Mouse (Mus musculus) midbrain, embryonic 16.5 days (tissue): Measurements from ENCODE around the gene Ush1g. TPM values are rescaled to one million over a fixed set of nuclear protein-coding genes. Genes with fewer than 3 reads are reported as not detected.

Experiments used
- ATAC-seq: fragments of 200-750 bp; cut with Nextera tagmentation; 2 replicates; pipeline ENCODE4 v1.8.0; 2017; ENCODE audit warnings: moderate TSS enrichment
- H3K27ac ChIP-seq: fragments of 300-500 bp; sonication (generic); 2 replicates; pipeline ENCODE4 v1.5.1; 2014; ENCODE audit warnings: mild to moderate bottlenecking, low read length, mixed read lengths
- H3K27me3 ChIP-seq: fragments of 300-500 bp; sonication (generic); 2 replicates; pipeline ENCODE4 v1.6.1; 2014; ENCODE audit warnings: low read depth, low read length, mixed read lengths; ENCODE audit not compliant: control insufficient read depth, insufficient read depth
- H3K36me3 ChIP-seq: fragments of 300-500 bp; sonication (generic); 2 replicates; pipeline ENCODE4 v1.6.1; 2014; ENCODE audit warnings: mild to moderate bottlenecking, low read length, moderate library complexity, mixed read lengths; ENCODE audit not compliant: control insufficient read depth, insufficient read depth
- H3K4me1 ChIP-seq: fragments of 300-500 bp; sonication (generic); 2 replicates; pipeline ENCODE4 v1.6.1; 2014; ENCODE audit warnings: mild to moderate bottlenecking, low read length, mixed read lengths; ENCODE audit not compliant: control insufficient read depth, insufficient read depth
- H3K4me2 ChIP-seq: fragments of 300-500 bp; sonication (generic); 2 replicates; pipeline ENCODE4 v1.6.1; 2014; ENCODE audit warnings: mild to moderate bottlenecking, low read length, mixed read lengths
- H3K4me3 ChIP-seq: fragments of 300-500 bp; sonication (generic); 2 replicates; pipeline ENCODE4 v1.5.1; 2014; ENCODE audit warnings: low read depth, mild to moderate bottlenecking, low read length, moderate library complexity, mixed read lengths
- H3K9ac ChIP-seq: fragments of 300-500 bp; sonication (generic); 2 replicates; pipeline ENCODE4 v1.6.1; 2014; ENCODE audit warnings: low read depth, low read length, mixed read lengths
- H3K9me3 ChIP-seq: fragments of 300-500 bp; sonication (generic); replicated peaks from 2 replicates; pipeline ENCODE4 v1.6.1; 2014; ENCODE audit warnings: mild to moderate bottlenecking, low read length, mixed read lengths; ENCODE audit not compliant: control insufficient read depth, poor library complexity, severe bottlenecking
- WGBS: fragments of 180-500 bp; shearing (Covaris S2); extraction: QIAGEN DNeasy Blood & Tissue Kit; methylation state at CpG from one replicate; pipeline ENCODE4 v1.1.7; 2014; 5-methylcytosine and 5-hydroxymethylcytosine counted together
- polyA plus RNA-seq: library from polyadenylated mRNA; unstranded; fragments of >200 nt; fragmentation: Nextera tagmentation; extraction: Ambion mirVana; gene quantifications from 2 replicates; pipeline ENCODE4 v1.2.1, GENCODE M21; 2015

Ush1g gene
- polyA plus RNA-seq, 1 experiment from 2014 or later = 0.10 TPM

- Histone ChIP-seq H3K9ac (no peak overlapping the region), H3K9me3 (no peaks in the 10 kb centered on the region), H3K4me3 (no peak overlapping the region), H3K4me2 (no peak overlapping the region), H3K4me1 (peaks cover 11% of the 10 kb centered on the region; the same call in 1 of the 2 replicates), H3K27ac (peak overlapping the region; percentile 55), H3K27me3 (no peaks in the 10 kb centered on the region), H3K36me3 (no peaks in the 10 kb centered on the region)
- WGBS = 79% methylated on average over 8 of the region's 8 CpGs
- ATAC-seq = peak; percentile 43; the same call in 1 of the 2 replicates
Observed at GRCm38 (mm10) chr11:115282295-115282694, 39.5 kb downstream of the Ush1g start.

- no peak overlapping the region for H3K27ac ChIP-seq
- no peak for ATAC-seq
- no peaks in the 10 kb centered on the region for H3K9me3 ChIP-seq
- WGBS = 84% methylated on average over 1 of the region's 1 CpGs
- no peak overlapping the region for H3K4me2 ChIP-seq
- H3K36me3 ChIP-seq = no peaks in the 10 kb centered on the region
- H3K27me3 ChIP-seq = no peaks in the 10 kb centered on the region
- H3K4me1 ChIP-seq = peaks cover 23% of the 10 kb centered on the region
- H3K4me3 ChIP-seq = no peak overlapping the region
- H3K9ac ChIP-seq = no peak overlapping the region
Observed at GRCm38 (mm10) chr11:115279726-115280125, 42.1 kb downstream of the Ush1g start.

GRCm38 (mm10) chr11:115278176-115278575 lies 43.7 kb downstream of the Ush1g start:
- 65% methylated on average over 6 of the region's 6 CpGs for WGBS
- no peak overlapping the region for H3K9ac ChIP-seq
- H3K4me2 ChIP-seq = peak overlapping the region; percentile 62; the same call in 1 of the 2 replicates
- H3K9me3 ChIP-seq = no peaks in the 10 kb centered on the region
- ATAC-seq = no peak
- H3K36me3 ChIP-seq = no peaks in the 10 kb centered on the region
- no peak overlapping the region for H3K4me3 ChIP-seq
- H3K27ac ChIP-seq = no peak overlapping the region
- peaks cover 23% of the 10 kb centered on the region for H3K4me1 ChIP-seq
- no peaks in the 10 kb centered on the region for H3K27me3 ChIP-seq

GRCm38 (mm10) chr11:115277604-115277975 lies 44.3 kb downstream of the Ush1g start:
- Histone ChIP-seq H3K4me2 (peak overlapping the region; percentile 62), H3K4me1 (peaks cover 23% of the 10 kb centered on the region), H3K27me3 (no peaks in the 10 kb centered on the region), H3K4me3 (peak overlapping the region; percentile 56), H3K27ac (peak overlapping the region; percentile 88), H3K9me3 (no peaks in the 10 kb centered on the region), H3K9ac (peak overlapping the region; percentile 71), H3K36me3 (no peaks in the 10 kb centered on the region)
- no peak for ATAC-seq
- WGBS = 22% methylated on average over 7 of the region's 7 CpGs

GRCm38 (mm10) chr11:115276780-115277603 lies 44.8 kb downstream of the Ush1g start, which contains the start of gene Fdxr:
Gene Fdxr (minus strand): TSS chr11:115277050.
- Histone ChIP-seq H3K36me3 (peaks cover 1% of the 10 kb centered on the region; the same call in 1 of the 2 replicates), H3K27me3 (no peaks in the 10 kb centered on the region), H3K9me3 (no peaks in the 10 kb centered on the region), H3K4me2 (peak within 1 kb of the TSS; percentile 71), H3K27ac (peak within 1 kb of the TSS; percentile 88), H3K9ac (peak within 1 kb of the TSS; percentile 83), H3K4me3 (peak within 1 kb of the TSS; percentile 56), H3K4me1 (peaks cover 23% of the 10 kb centered on the region)
- peak; percentile 96 for ATAC-seq
- WGBS = under 1% methylated on average over 42 of the region's 42 CpGs

GRCm38 (mm10) chr11:115275954-115276353 lies 45.9 kb downstream of the Ush1g start:
- peak overlapping the region; percentile 88; the same call in 1 of the 2 replicates for H3K27ac ChIP-seq
- no peaks in the 10 kb centered on the region for H3K27me3 ChIP-seq
- 53% methylated on average over 3 of the region's 3 CpGs for WGBS
- no peak for ATAC-seq
- no peaks in the 10 kb centered on the region for H3K9me3 ChIP-seq
- peak overlapping the region; percentile 56 for H3K4me3 ChIP-seq
- peak overlapping the region; percentile 71 for H3K4me2 ChIP-seq
- peaks cover 23% of the 10 kb centered on the region for H3K4me1 ChIP-seq
- peaks cover 4% of the 10 kb centered on the region; the same call in 1 of the 2 replicates for H3K36me3 ChIP-seq
- H3K9ac ChIP-seq = peak overlapping the region; percentile 83

GRCm38 (mm10) chr11:115275509-115275908 lies 46.3 kb downstream of the Ush1g start:
- WGBS = 90% methylated on average over 6 of the region's 6 CpGs

GRCm38 (mm10) chr11:115274771-115275170 lies 47.1 kb downstream of the Ush1g start:
- Histone ChIP-seq H3K9me3 (no peaks in the 10 kb centered on the region), H3K27ac (no peak overlapping the region), H3K4me3 (no peak overlapping the region), H3K4me2 (no peak overlapping the region), H3K4me1 (peaks cover 25% of the 10 kb centered on the region), H3K36me3 (peaks cover 4% of the 10 kb centered on the region; the same call in 1 of the 2 replicates), H3K9ac (no peak overlapping the region), H3K27me3 (no peaks in the 10 kb centered on the region)
- ATAC-seq = no peak
- WGBS = 90% methylated on average over 6 of the region's 6 CpGs

More at GRCm38 (mm10) chr11:115275509-115275908, 46.3 kb downstream of the Ush1g start:
- no peak for ATAC-seq
- H3K27ac ChIP-seq = no peak overlapping the region
- no peak overlapping the region; the same call in 1 of the 2 replicates for H3K4me3 ChIP-seq
- peaks cover 23% of the 10 kb centered on the region for H3K4me1 ChIP-seq
- H3K27me3 ChIP-seq = no peaks in the 10 kb centered on the region
- H3K9ac ChIP-seq = peak overlapping the region; percentile 83; the same call in 1 of the 2 replicates
- H3K36me3 ChIP-seq = peaks cover 4% of the 10 kb centered on the region; the same call in 1 of the 2 replicates
- no peaks in the 10 kb centered on the region for H3K9me3 ChIP-seq
- H3K4me2 ChIP-seq = peak overlapping the region; percentile 71

- 88% methylated on average over 7 of the region's 7 CpGs for WGBS
- no peak overlapping the region for H3K27ac ChIP-seq
Observed at GRCm38 (mm10) chr11:115274178-115274577, 47.7 kb downstream of the Ush1g start.

More at GRCm38 (mm10) chr11:115274178-115274577, 47.7 kb downstream of the Ush1g start:
- Histone ChIP-seq H3K36me3 (peaks cover 6% of the 10 kb centered on the region), H3K4me2 (no peak overlapping the region), H3K4me1 (peaks cover 25% of the 10 kb centered on the region), H3K27me3 (no peaks in the 10 kb centered on the region; the same call in 1 of the 2 replicates), H3K9ac (no peak overlapping the region), H3K4me3 (no peak overlapping the region), H3K9me3 (no peaks in the 10 kb centered on the region)
- ATAC-seq = no peak
